Mouse (Mus musculus): ENCODE data around the gene Tmtc2.

The Tmtc2 gene

GRCm38 (mm10) chr10:105495248-105495647 is 79.0 kb downstream of the Tmtc2 start:
- DNase-seq (ENCODE audit: low read depth): no peak

- no peak for DNase-seq (ENCODE audit: low read depth)
These were observed 81.8 kb downstream of the Tmtc2 start for GRCm38 (mm10) chr10:105492485-105492884.

- DNase-seq (ENCODE audit: low read depth): no peak
These were observed 83.5 kb downstream of the Tmtc2 start for GRCm38 (mm10) chr10:105490748-105491147.

- DNase-seq (ENCODE audit: low read depth): no peak
These were observed 84.1 kb downstream of the Tmtc2 start for GRCm38 (mm10) chr10:105489970-105490735.

- no peak for DNase-seq (ENCODE audit: low read depth)
These were observed 87.3 kb downstream of the Tmtc2 start for GRCm38 (mm10) chr10:105486977-105487376.

- DNase-seq (ENCODE audit: low read depth): no peak
These were observed 89.7 kb downstream of the Tmtc2 start for GRCm38 (mm10) chr10:105484355-105485094.

- DNase-seq (ENCODE audit: low read depth): no peak
These were observed 94.5 kb downstream of the Tmtc2 start for GRCm38 (mm10) chr10:105479771-105480170.

- no peak for DNase-seq (ENCODE audit: low read depth)
These were observed 96.5 kb downstream of the Tmtc2 start for GRCm38 (mm10) chr10:105477623-105478238.

GRCm38 (mm10) chr10:105474162-105474830 is 100.0 kb downstream of the Tmtc2 start:
- no peak for DNase-seq (ENCODE audit: low read depth)

GRCm38 (mm10) chr10:105464378-105464777 is 109.9 kb downstream of the Tmtc2 start:
- no peak for DNase-seq (ENCODE audit: low read depth)

- no peak for DNase-seq (ENCODE audit: low read depth)
These were observed 120.8 kb downstream of the Tmtc2 start for GRCm38 (mm10) chr10:105453441-105453840.

GRCm38 (mm10) chr10:105447191-105447590 is 127.1 kb downstream of the Tmtc2 start:
- DNase-seq (ENCODE audit: low read depth): no peak

- DNase-seq (ENCODE audit: low read depth): no peak
These were observed 129.9 kb downstream of the Tmtc2 start for GRCm38 (mm10) chr10:105444309-105444708.

GRCm38 (mm10) chr10:105434879-105435278 is 139.4 kb downstream of the Tmtc2 start:
- DNase-seq (ENCODE audit: low read depth): no peak

- DNase-seq (ENCODE audit: low read depth): no peak
These were observed 143.4 kb downstream of the Tmtc2 start for GRCm38 (mm10) chr10:105430885-105431284.

- DNase-seq (ENCODE audit: low read depth): no peak
These were observed 144.0 kb downstream of the Tmtc2 start for GRCm38 (mm10) chr10:105430232-105430631.

- no peak for DNase-seq (ENCODE audit: low read depth)
These were observed 146.2 kb downstream of the Tmtc2 start for GRCm38 (mm10) chr10:105428080-105428479.

- DNase-seq (ENCODE audit: low read depth): no peak
These were observed 146.6 kb downstream of the Tmtc2 start for GRCm38 (mm10) chr10:105427625-105428024.

GRCm38 (mm10) chr10:105425052-105425451 is 149.2 kb downstream of the Tmtc2 start:
- DNase-seq (ENCODE audit: low read depth): no peak

GRCm38 (mm10) chr10:105423187-105423586 is 151.1 kb downstream of the Tmtc2 start:
- DNase-seq (ENCODE audit: low read depth): no peak

- peak; percentile 80 for DNase-seq (ENCODE audit: low read depth)
These were observed 156.3 kb downstream of the Tmtc2 start for GRCm38 (mm10) chr10:105417845-105418383.

GRCm38 (mm10) chr10:105416601-105417000 is 157.7 kb downstream of the Tmtc2 start:
- DNase-seq (ENCODE audit: low read depth): no peak
